15 mouse cellular contexts compared by ENCODE assay signal in the genomic region with DNA sequence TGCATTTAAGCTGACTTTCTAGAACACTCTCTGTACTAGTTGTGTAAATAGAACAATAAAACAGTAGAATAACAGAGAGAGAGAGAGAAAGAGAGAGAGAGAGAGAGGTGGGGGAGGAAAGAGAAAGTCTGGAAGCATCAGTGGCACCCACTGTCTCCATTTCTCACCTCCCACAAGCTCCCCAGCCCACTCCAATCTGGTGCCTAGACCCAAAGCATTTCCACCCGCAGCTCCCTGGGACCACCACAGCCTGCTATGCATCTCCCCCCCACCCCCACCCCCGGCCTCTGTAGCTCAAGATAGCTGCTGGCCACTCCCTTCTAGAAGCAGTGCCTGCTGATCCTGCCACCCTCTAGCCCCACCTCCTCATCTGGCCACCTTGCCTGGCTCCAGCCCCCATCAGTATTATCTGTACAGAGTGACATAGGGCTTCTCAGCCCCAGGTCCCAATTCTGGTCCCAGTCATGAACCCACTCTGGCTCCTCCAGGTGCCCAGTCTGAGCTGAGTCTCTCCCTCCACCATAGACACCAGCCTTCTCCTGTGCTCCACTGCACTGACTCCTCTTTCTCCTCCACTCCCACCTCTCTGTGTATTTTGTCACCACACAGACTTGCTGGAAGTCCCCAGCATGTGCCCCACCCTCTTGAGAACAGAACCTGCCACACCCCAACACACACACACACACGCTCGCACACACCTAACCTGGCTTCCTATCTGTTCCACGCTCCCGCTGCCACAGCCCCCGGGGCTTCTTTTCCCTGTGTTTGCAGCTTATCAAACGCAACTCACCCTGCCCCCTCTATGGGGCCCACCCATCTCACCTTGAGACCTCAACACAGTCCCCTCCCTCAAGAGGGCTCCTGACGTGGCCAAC.
DNase-seq lines count a peak whose midpoint lies in the region; ATAC-seq lines count a peak whose summit lies in the region.
"Had no signal": no experiment of that assay in that cellular context is flagged by ENCODE, and none has a peak within 500 bp of the region (broad histone marks: within the 10 kb centered on the region; RNA-seq: fewer than 3 reads in every experiment).

No protein-coding gene starts in this region.

- no peak for DNase-seq in forebrain, embryonic 10.5 days (ENCODE audit: extremely low spot score, low spot score)
- no peak for DNase-seq in forebrain, embryonic 14.5 days (ENCODE audit: low spot score)
- DNase-seq in left cerebral cortex, adult 18-20 months (ENCODE audit: low spot score in 2 of 2), result peak; percentile 49 to 68
- DNase-seq in left cerebral cortex, postnatal 10 days (ENCODE audit: extremely low spot score in 1 of 2, low spot score in 2 of 2), result no peak
- DNase-seq in left cerebral cortex, postnatal 25 days (ENCODE audit: low spot score in 2 of 2), result peak; percentile 40 to 75
- peak; percentile 54 to 68 for DNase-seq in right cerebral cortex, postnatal 36 days (ENCODE audit: low spot score in 2 of 2)
- DNase-seq in adrenal gland, postnatal 25 days, result no peak
- no peak for DNase-seq in Muller cell, postnatal 12 days (ENCODE audit: inconsistent ontology term)
- DNase-seq: embryo, embryonic 11 days had no signal

- no peak overlapping the region for H3K4me3 ChIP-seq in forebrain, embryonic 10.5 days
- no peak overlapping the region for H3K4me3 ChIP-seq in forebrain, embryonic 14.5 days (ENCODE audit: low read depth, low read length)
- H3K4me3 ChIP-seq: limb, embryonic 15.5 days; megakaryocyte, embryonic 14.5 days had no signal

- intact Hi-C loops in left cerebral cortex, postnatal 10 days (cut with DNase I), result loop anchor here (5.0 kb wide), 1 partner anchor 39 kb away; no protein-coding TSS in a partner anchor
- intact Hi-C loops in left cerebral cortex, postnatal 25 days (cut with DNase I), result loop anchor here (1.0 to 5.0 kb wide), 4 partner anchors 35 to 311 kb away; no protein-coding TSS in a partner anchor

- peaks cover 12% of the 10 kb centered on the region for H3K4me1 ChIP-seq in forebrain, embryonic 10.5 days
- peaks cover 16% of the 10 kb centered on the region for H3K4me1 ChIP-seq in forebrain, embryonic 14.5 days (ENCODE audit: control insufficient read depth, insufficient read depth, low read length)
- H3K4me1 ChIP-seq: megakaryocyte, embryonic 14.5 days had no signal

- H3K4me2 ChIP-seq in forebrain, embryonic 14.5 days (ENCODE audit: low read length), result no peak overlapping the region
- H3K4me2 ChIP-seq: hindbrain, embryonic 14.5 days; limb, embryonic 15.5 days had no signal

- no peaks in the 10 kb centered on the region for H3K9me3 ChIP-seq in forebrain, embryonic 10.5 days
- no peaks in the 10 kb centered on the region for H3K9me3 ChIP-seq in forebrain, embryonic 14.5 days (replicated peaks; ENCODE audit: control insufficient read depth, low read length)
- H3K9me3 ChIP-seq: G1E; limb, embryonic 15.5 days; megakaryocyte, embryonic 14.5 days had no signal

- no peak overlapping the region for H3K9ac ChIP-seq in forebrain, embryonic 14.5 days (ENCODE audit: low read length)
- H3K9ac ChIP-seq: hindbrain, embryonic 14.5 days; limb, embryonic 15.5 days had no signal

- WGBS in forebrain, embryonic 10.5 days, result 76% methylated on average over 9 of the region's 9 CpGs
- WGBS in forebrain, embryonic 14.5 days, result 66% methylated on average over 9 of the region's 9 CpGs

- ATAC-seq in forebrain, embryonic 14.5 days, result no peak
- ATAC-seq: forebrain, embryonic 16.5 days had no signal

- peaks cover 6% of the 10 kb centered on the region for H3K27me3 ChIP-seq in forebrain, embryonic 10.5 days (ENCODE audit: poor library complexity, severe bottlenecking)
- no peaks in the 10 kb centered on the region for H3K27me3 ChIP-seq in forebrain, embryonic 14.5 days (replicated peaks; ENCODE audit: control insufficient read depth, insufficient read depth, low read length)
- H3K27me3 ChIP-seq: limb, embryonic 15.5 days had no signal

- H3K27ac ChIP-seq in forebrain, embryonic 10.5 days, result peak overlapping the region; percentile 74; the same call in 1 of the 2 replicates
- no peak overlapping the region for H3K27ac ChIP-seq in forebrain, embryonic 14.5 days (ENCODE audit: low read depth, low read length)
- H3K27ac ChIP-seq: hindbrain, embryonic 14.5 days; kidney, postnatal 0 days; limb, embryonic 15.5 days had no signal

- no peaks in the 10 kb centered on the region for H3K36me3 ChIP-seq in forebrain, embryonic 10.5 days (replicated peaks)
- no peaks in the 10 kb centered on the region for H3K36me3 ChIP-seq in forebrain, embryonic 14.5 days (ENCODE audit: control insufficient read depth, insufficient read depth, low read length)
- H3K36me3 ChIP-seq: G1E; limb, embryonic 15.5 days had no signal

Comparison
In these comparisons a context has a peak if more than half of its experiments do, and no peak if none do; other contexts are left out.
1. DNase-seq: peak in left cerebral cortex, adult 18-20 months (2 of 2), left cerebral cortex, postnatal 25 days (2 of 2) and right cerebral cortex, postnatal 36 days (2 of 2); none in forebrain, embryonic 10.5 days (single experiment), forebrain, embryonic 14.5 days (single experiment), left cerebral cortex, postnatal 10 days (0 of 2), adrenal gland, postnatal 25 days (single experiment) and Muller cell, postnatal 12 days (single experiment).